Mouse (Mus musculus) heart, embryonic 11.5 days (tissue): ENCODE data around the gene Agrp. TPM values are rescaled to one million over a fixed set of nuclear protein-coding genes. Genes with fewer than 3 reads are reported as not detected.

Experiments used
- ATAC-seq: fragments of 200-750 bp; cut with Nextera tagmentation; replicated peaks from 2 replicates; pipeline ENCODE4 v1.8.0; 2017; ENCODE audit warnings: moderate library complexity; ENCODE audit not compliant: insufficient number of reproducible peaks, low FRiP score, low TSS enrichment
- H3K27ac ChIP-seq: fragments of 300-500 bp; sonication (generic); 2 replicates; pipeline ENCODE4 v1.5.1; 2014; ENCODE audit warnings: mild to moderate bottlenecking, low read depth, low read length
- H3K27me3 ChIP-seq: fragments of 300-500 bp; sonication (generic); 2 replicates; pipeline ENCODE4 v1.6.1; 2014; ENCODE audit warnings: mild to moderate bottlenecking, low read length, mixed read lengths; ENCODE audit not compliant: control insufficient read depth, insufficient read depth
- H3K36me3 ChIP-seq: fragments of 300-500 bp; sonication (generic); 2 replicates; pipeline ENCODE4 v1.6.1; 2014; ENCODE audit warnings: mild to moderate bottlenecking, low read length, moderate library complexity, mixed read lengths; ENCODE audit not compliant: control insufficient read depth, insufficient read depth
- H3K4me1 ChIP-seq: fragments of 300-500 bp; sonication (generic); 2 replicates; pipeline ENCODE4 v1.6.1; 2014; ENCODE audit warnings: low read length; ENCODE audit not compliant: control insufficient read depth, insufficient read depth
- H3K4me2 ChIP-seq: fragments of 300-500 bp; sonication (generic); 2 replicates; pipeline ENCODE4 v1.6.1; 2014; ENCODE audit warnings: mild to moderate bottlenecking, moderate library complexity
- H3K4me3 ChIP-seq: fragments of 300-500 bp; sonication (generic); 2 replicates; pipeline ENCODE4 v1.5.1; 2014; ENCODE audit warnings: low read depth, low read length
- H3K9ac ChIP-seq: fragments of 300-500 bp; sonication (generic); 2 replicates; pipeline ENCODE4 v1.6.1; 2014; ENCODE audit warnings: mild to moderate bottlenecking, low read depth, low read length, moderate library complexity
- H3K9me3 ChIP-seq: fragments of 300-500 bp; sonication (generic); replicated peaks from 2 replicates; pipeline ENCODE4 v1.6.1; 2016; ENCODE audit warnings: low read length; ENCODE audit not compliant: control insufficient read depth
- WGBS: fragments of 180-500 bp; shearing (Covaris S2); extraction: QIAGEN DNeasy Blood & Tissue Kit; methylation state at CpG from one replicate; pipeline ENCODE4 v1.1.7; 2014; ENCODE audit not compliant: insufficient replicate concordance; 5-methylcytosine and 5-hydroxymethylcytosine counted together
- polyA plus RNA-seq: library from polyadenylated mRNA; unstranded; fragments of >200 nt; fragmentation: Nextera tagmentation; extraction: Ambion mirVana; gene quantifications from 2 replicates; pipeline ENCODE4 v1.2.1, GENCODE M21; 2014

Gene Agrp
- polyA plus RNA-seq, 1 experiment from 2014 or later = 0.50 TPM

GRCm38 (mm10) chr8:105640511-105640910, 3.3 kb upstream of the Agrp start:
- no peak for ATAC-seq
- Histone ChIP-seq H3K4me3 (no peak overlapping the region), H3K4me2 (no peak overlapping the region), H3K9me3 (no peaks in the 10 kb centered on the region), H3K36me3 (peaks cover 9% of the 10 kb centered on the region), H3K4me1 (peaks cover 4% of the 10 kb centered on the region), H3K27ac (no peak overlapping the region), H3K9ac (no peak overlapping the region), H3K27me3 (no peaks in the 10 kb centered on the region)
- 85% methylated on average over 2 of the region's 2 CpGs for WGBS

- no peaks in the 10 kb centered on the region for H3K27me3 ChIP-seq
- no peak overlapping the region for H3K27ac ChIP-seq
- no peak overlapping the region for H3K4me3 ChIP-seq
- 83% methylated on average over 1 of the region's 1 CpGs for WGBS
- peaks cover 4% of the 10 kb centered on the region for H3K4me1 ChIP-seq
- H3K36me3 ChIP-seq = 0 out of 2 replicates have a peak, but pooled peaks cover 5% of the 10 kb centered on the region
- no peak overlapping the region for H3K4me2 ChIP-seq
- H3K9ac ChIP-seq = no peak overlapping the region
- H3K9me3 ChIP-seq = no peaks in the 10 kb centered on the region
- no peak for ATAC-seq
These were observed 2.6 kb upstream of the Agrp start for GRCm38 (mm10) chr8:105639835-105640234.

GRCm38 (mm10) chr8:105638510-105638909, 1.3 kb upstream of the Agrp start:
- WGBS = 92% methylated on average over 4 of the region's 4 CpGs
- no peak overlapping the region for H3K9ac ChIP-seq

GRCm38 (mm10) chr8:105637601-105638041, 428 bp upstream of the Agrp start:
- H3K36me3 ChIP-seq = no peaks in the 10 kb centered on the region
- H3K4me2 ChIP-seq = peak overlapping the region; percentile 74
- no peak for ATAC-seq
- H3K4me1 ChIP-seq = peaks cover 4% of the 10 kb centered on the region
- H3K27ac ChIP-seq = peak overlapping the region; percentile 100
- peak overlapping the region; percentile 100 for H3K9ac ChIP-seq
- H3K9me3 ChIP-seq = no peaks in the 10 kb centered on the region
- peak overlapping the region; percentile 95 for H3K4me3 ChIP-seq
- no peaks in the 10 kb centered on the region for H3K27me3 ChIP-seq
- WGBS = 1% methylated on average over 11 of the region's 11 CpGs

More at GRCm38 (mm10) chr8:105638510-105638909, 1.3 kb upstream of the Agrp start:
- Histone ChIP-seq H3K27me3 (no peaks in the 10 kb centered on the region), H3K4me3 (peak overlapping the region; percentile 95), H3K36me3 (no peaks in the 10 kb centered on the region), H3K4me1 (peaks cover 4% of the 10 kb centered on the region), H3K4me2 (peak overlapping the region; percentile 74), H3K9me3 (no peaks in the 10 kb centered on the region), H3K27ac (no peak overlapping the region)
- ATAC-seq = no peak

- Histone ChIP-seq H3K27ac (peak within 1 kb of the TSS; percentile 100), H3K9me3 (no peaks in the 10 kb centered on the region), H3K4me2 (peak within 1 kb of the TSS; percentile 74), H3K4me3 (peak within 1 kb of the TSS; percentile 95), H3K36me3 (no peaks in the 10 kb centered on the region), H3K4me1 (peaks cover 4% of the 10 kb centered on the region), H3K27me3 (no peaks in the 10 kb centered on the region), H3K9ac (peak within 1 kb of the TSS; percentile 100)
- peak; percentile 90 for ATAC-seq
- under 1% methylated on average over 90 of the region's 126 CpGs for WGBS
These were observed 903 bp downstream of the Agrp start, which contains the start of gene Ctcf for GRCm38 (mm10) chr8:105636018-105636962. Gene Ctcf, plus strand, starts transcription at chr8:105636568.

- Histone ChIP-seq H3K9ac (peak overlapping the region; percentile 100), H3K27me3 (no peaks in the 10 kb centered on the region), H3K4me2 (peak overlapping the region; percentile 74), H3K9me3 (no peaks in the 10 kb centered on the region), H3K27ac (peak overlapping the region; percentile 100; the same call in 1 of the 2 replicates), H3K4me1 (peaks cover 4% of the 10 kb centered on the region), H3K4me3 (peak overlapping the region; percentile 95), H3K36me3 (no peaks in the 10 kb centered on the region)
- WGBS = 5% methylated on average over 11 of the region's 11 CpGs
- no peak for ATAC-seq
These were observed 1.7 kb downstream of the Agrp start for GRCm38 (mm10) chr8:105635481-105635880.

- H3K9ac ChIP-seq = peak overlapping the region; percentile 100; the same call in 1 of the 2 replicates
- peaks cover 4% of the 10 kb centered on the region for H3K4me1 ChIP-seq
- no peak for ATAC-seq
- no peak overlapping the region for H3K27ac ChIP-seq
- no peaks in the 10 kb centered on the region for H3K36me3 ChIP-seq
- 87% methylated on average over 2 of the region's 2 CpGs for WGBS
- no peaks in the 10 kb centered on the region for H3K27me3 ChIP-seq
- peak overlapping the region; percentile 74 for H3K4me2 ChIP-seq
- H3K4me3 ChIP-seq = peak overlapping the region; percentile 95
- no peaks in the 10 kb centered on the region for H3K9me3 ChIP-seq
These were observed 2.3 kb downstream of the Agrp start for GRCm38 (mm10) chr8:105634771-105635458.

GRCm38 (mm10) chr8:105629337-105629736, 7.9 kb downstream of the Agrp start:
- H3K36me3 ChIP-seq = no peaks in the 10 kb centered on the region
- H3K4me2 ChIP-seq = no peak overlapping the region
- no peak overlapping the region for H3K9ac ChIP-seq
- H3K4me3 ChIP-seq = no peak overlapping the region
- no peaks in the 10 kb centered on the region for H3K4me1 ChIP-seq
- 89% methylated on average over 4 of the region's 4 CpGs for WGBS
- no peak for ATAC-seq
- no peak overlapping the region for H3K27ac ChIP-seq
- H3K9me3 ChIP-seq = no peaks in the 10 kb centered on the region
- H3K27me3 ChIP-seq = no peaks in the 10 kb centered on the region
